Mouse (Mus musculus): Measurements from ENCODE around the gene Rpa3.
A peak's percentile ranks its signal among the peaks of the same experiment; 100 is the strongest.

The Rpa3 gene

DNA sequence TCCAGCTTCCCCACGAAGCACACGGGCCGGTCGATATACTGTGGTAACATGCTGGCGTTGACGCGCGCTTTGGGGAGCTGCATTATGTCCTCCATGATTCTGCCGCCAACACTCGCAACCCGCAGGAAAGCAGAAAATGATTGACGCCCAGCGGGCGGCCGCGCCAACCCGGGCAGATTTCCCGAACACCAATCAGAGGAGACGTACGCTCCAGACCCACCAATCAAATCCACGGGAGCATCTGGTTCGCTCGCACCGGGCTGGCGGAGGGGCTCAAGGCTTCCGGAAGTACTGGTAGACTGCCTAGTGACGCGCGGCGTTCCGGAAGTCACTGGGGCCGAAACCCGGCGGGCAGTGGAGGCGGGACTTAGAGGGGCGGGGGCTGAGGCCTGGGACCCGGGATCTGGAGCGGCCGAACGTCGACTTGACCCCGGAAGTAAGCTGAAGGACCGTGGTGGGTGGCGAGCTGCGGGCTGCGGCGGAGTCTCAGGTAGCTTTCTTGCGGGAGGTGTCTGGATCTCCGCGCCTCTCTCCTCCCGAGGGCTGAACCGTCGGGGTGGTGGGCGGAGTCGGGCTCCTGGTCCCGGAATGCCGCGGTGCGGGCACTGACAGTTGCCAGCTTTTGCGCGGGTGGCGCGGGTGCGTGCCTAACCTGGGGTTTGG, at the start of gene Rpa3, which contains the start of the genes Umad1 and Gm45062:
Rpa3 (minus strand) TSS at position 170 of the 663 bp plus-strand sequence.
Umad1 (plus strand) TSS at position 285 of the 663 bp plus-strand sequence.
Gm45062 (plus strand) TSS at position 447 of the 663 bp plus-strand sequence.
- DNase-seq (ENCODE audit: low spot score in 2 of 2), result peak; percentile 99

DNA sequence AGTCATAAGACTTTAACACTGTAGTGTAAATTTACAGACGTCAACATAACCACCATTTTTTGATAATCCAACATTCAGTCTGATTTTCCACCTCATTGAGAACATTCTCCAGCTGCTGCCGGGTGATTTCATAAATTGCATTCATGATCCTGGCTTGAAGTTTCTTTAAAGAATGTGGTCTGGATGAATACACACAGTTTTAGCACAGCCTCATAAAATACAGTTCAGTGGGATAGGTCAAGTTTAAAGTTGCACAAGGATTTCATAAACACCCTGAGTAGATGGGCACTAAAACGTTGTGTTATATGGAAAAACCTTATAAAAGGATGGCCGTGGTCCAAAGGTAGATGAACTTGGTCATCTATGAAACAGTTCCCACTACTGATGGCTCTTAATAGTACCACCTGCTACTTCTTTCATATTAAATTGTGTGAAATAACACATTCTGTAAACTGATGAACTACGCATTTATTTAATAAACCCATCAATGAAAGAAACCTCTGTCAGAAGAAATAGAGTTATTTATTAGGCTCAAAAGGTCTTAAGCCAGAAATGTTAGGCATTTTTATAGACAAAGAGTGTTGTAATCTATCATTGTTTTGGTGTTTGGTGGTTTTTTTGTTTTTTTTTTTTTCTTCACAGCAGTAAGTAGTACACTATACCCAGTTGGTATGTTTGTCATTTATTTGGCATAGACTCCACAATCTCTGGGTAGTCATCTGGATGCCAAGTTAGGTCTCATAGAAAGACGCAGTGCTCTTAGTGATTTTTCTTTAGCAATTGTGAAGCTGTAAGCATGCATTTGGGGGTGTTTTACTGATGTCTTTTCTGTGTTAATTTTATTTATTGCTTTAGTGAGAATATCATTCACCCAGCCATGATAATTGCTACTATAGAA, 49.2 kb upstream of the Rpa3 start:
- DNase-seq (ENCODE audit: low spot score in 2 of 2), result no peak

DNA sequence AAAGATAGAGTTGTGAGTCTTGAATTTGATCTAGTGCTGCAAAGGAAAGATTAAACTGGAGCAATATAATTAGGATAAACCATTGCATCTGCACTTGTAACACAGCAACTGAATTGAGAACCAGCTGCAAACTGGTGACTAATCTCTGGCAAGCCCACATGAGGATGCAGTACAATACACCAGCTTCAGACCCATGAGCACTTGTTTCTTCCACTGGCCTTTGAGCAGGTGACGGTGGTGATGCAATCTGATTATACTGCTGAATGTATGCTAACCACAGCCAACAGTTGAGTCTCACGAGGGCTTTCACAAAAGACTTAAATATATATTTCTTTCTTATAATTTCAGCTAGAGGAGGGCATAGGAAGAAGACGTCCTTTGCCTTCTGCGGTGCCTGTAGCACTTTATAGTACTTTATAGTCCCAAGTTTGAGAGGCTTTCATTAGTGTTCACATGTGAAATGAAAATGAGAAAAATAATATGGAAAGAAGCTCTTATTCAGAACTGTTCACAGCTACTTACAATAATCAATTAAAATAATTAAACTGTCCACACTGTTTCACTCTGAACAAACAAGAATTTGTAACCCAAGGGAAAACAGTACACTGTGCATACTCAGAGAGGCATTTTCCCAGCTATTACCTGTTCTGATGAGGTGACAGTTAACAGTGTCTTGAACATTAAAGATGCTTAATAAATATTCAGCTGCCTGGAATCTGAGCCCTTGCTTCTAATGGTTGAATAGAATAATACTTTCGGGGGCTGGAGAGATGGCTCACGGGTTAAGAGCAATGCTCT, 40.3 kb upstream of the Rpa3 start:
- no peak for DNase-seq (ENCODE audit: low spot score in 2 of 2)

DNA sequence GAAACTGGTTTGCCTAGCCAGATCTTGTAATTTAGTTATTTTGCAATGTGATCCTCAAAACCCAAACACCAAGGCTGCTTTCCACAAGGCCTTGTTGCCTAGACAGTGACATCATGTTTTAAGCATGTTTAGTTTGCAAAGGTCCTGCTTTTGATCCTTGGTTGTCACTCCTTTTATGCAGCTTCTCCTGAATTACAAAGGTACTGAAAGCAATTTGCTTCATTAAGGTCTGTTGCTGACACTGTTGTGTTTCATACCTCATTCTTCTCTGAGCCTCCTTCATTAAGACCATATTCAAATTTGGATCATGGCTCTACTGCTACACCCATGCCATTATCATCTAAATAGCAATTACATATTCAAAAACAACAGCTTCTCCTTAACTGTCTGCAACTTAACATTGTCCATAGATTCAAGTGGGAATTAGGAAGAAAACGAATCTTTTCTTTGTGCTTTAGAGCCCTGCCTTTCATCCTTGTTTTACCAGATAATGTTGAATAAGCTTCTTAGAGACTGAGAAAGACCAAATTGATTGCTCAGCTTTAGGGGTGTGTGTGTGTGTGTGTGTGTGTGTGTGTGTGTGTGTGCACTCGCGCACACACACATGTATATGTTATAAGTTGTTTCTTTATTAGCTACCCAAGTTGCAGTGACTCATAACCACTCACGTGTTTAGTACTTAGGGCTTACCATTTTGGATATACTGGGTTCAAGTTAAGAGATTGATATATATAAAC, 35.2 kb upstream of the Rpa3 start:
- no peak for DNase-seq (ENCODE audit: low spot score in 2 of 2)

DNA sequence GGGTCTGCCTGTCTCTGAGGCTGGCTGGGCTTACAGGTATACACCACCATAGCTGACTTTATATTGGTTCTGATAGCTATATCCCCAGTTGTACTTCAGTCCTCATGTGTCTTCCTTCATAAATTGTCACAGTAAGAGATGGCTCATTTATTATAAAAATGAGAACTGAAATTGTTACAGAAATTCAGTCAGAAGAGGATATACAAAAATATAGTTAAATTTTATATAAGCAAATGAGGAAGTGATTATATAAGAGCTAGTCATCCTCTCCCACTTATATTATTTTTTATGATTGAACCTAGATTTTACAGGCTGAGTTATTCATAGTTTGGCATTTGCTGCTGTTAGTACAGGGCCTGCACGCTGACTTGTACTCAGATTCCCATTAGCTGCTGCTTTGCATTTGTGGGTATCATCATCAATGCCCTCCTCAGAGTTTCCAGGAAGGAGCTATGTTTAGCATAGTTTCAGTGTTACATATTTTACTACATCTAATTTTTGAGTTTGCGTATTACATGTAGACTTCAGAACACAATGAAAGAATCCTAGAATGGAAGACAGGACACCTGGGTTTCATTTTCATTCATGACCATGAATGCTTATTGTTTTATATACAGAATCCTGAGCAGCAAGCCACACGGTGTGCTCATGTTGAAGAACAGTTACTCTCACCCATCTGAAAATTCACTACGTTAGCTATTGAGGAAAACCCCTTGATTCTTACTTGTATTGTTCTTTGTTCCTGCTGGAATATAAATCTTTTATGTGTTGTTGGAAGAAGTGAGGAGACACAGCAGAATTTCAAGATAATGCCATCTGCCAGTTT, 30.0 kb upstream of the Rpa3 start:
- DNase-seq (ENCODE audit: low spot score in 2 of 2), result no peak

DNA sequence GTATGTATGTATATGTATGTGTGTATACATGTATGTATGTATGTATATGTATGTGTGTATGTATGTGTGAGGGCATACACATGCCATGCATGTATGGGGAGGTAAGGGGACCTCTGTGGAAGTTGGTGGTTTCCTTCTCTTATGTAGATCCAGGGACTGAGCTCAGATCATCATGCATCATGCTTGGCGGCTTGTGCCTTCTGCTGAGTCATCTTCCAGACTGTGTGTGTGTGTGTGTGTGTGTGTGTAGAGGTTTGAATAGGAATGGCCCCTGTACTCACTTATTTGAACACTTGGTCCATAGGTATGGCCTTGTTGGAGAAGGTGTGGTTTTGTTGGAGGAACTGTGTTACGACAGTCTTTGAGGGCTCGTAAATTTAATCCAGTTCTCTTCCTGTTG, 27.2 kb upstream of the Rpa3 start:
- DNase-seq (ENCODE audit: low spot score in 2 of 2), result no peak

DNA sequence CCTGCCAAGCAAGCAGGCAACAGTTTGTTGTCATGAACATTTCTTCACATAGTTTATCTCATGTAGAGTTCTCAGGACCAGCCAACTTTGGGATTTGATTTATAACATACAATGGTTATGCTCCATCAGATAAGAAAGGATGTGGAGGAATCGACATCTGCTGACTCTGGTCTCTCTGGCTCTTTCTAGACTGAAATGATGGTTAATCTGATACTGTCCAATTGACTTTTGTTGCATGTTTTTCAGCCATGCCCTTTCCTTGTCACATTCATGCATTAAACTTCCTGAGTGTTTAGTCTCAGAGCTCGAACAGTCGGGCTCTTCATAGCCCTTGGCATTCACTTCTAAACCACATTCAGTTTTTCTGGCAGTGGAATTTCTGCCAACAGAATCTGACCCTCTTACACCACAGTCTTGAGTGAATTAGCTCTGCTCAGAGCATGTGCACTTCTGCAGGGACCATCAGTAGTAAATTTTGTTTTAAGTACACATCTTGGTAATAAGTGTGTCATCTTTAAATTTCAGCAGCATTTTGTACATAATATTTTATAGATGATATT, 26.5 kb upstream of the Rpa3 start:
- DNase-seq (ENCODE audit: low spot score in 2 of 2), result peak in 1 of 2 experiments; percentile 33

DNA sequence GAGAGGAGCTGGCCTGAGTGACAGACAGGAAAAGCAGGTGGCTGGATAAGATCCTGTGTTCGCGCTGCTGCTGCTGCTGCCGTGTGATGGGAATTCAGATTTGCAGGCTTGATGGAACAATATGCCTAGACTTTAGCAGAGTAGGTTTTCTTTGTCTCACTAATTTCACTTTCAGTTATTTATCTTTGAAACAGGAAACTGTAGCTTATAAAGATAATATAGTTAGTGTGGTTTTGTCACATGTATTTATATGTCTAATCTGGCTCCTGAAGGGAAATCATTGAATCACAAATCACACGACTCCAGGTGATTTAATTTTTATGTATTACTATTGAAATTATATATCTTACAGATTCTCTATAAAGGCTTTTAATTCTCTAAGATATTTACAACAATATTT, 24.3 kb upstream of the Rpa3 start:
- DNase-seq (ENCODE audit: low spot score in 2 of 2), result no peak

DNA sequence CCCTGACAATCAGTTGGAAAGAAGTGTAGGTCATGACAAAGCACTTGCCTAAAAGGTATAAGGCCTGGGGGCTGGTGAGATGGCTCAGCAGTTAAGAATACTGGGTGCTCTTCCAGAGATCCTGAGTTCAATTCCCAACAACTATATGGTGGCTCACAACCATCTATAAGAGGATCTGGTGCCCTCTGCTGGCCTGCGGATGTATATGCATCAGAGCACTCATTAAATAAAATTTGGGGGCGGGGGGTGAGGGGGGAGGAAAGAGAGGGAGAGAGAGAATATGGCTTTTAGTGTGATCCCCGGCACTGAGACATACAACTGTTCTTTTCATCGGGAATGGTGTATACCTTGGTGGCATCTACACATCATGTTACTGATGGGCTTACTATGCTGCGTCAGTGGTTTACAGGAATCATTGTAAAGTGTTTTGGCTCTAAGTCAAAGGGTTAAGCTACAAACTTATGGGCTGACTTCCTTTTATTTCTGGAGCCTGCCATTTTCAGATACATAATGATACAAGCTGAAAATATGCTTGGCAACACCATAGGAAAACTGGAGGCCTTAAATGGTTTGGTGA, 19.5 kb upstream of the Rpa3 start:
- no peak for DNase-seq (ENCODE audit: low spot score in 2 of 2)

DNA sequence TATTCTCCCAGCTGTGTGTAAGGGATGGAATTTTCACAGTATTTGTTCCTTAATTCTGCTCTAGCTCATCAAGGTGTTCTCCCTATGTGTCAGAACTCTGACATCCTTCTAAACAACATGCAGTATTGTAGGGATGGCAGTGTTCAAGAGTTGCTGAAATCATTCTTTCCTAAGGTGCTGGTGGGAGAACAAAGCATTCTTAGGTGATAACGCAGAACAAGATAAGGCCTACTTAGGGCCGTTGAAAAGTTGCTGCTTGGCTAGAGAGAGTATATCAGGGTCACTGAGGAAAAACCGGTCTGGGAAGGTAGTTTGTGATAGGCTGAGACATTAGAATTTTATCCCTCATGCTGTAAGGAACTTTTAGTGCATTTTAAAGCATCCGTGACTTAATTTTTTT, 17.5 kb upstream of the Rpa3 start:
- DNase-seq (ENCODE audit: low spot score in 2 of 2), result no peak

DNA sequence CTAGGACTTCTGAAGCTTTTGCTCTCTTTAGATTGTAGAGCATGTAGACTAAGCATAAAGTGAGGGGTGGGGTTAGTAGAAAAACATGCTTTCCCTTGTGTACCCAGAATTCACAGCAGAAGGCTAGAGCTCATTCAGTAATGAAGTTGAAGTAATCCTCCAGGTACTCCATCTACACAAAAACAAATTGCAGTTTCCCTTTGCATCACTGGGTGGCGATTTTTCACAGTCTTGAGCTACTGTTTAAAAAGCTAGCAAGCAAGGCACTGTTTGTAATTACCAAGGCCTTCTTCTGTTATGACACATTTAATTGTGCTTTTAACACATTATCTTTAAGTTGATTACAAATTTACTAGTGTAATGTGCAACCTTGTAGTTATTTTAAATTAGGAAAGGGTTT, 16.1 kb upstream of the Rpa3 start:
- peak; percentile 77 to 85 for DNase-seq (ENCODE audit: low spot score in 2 of 2)

DNA sequence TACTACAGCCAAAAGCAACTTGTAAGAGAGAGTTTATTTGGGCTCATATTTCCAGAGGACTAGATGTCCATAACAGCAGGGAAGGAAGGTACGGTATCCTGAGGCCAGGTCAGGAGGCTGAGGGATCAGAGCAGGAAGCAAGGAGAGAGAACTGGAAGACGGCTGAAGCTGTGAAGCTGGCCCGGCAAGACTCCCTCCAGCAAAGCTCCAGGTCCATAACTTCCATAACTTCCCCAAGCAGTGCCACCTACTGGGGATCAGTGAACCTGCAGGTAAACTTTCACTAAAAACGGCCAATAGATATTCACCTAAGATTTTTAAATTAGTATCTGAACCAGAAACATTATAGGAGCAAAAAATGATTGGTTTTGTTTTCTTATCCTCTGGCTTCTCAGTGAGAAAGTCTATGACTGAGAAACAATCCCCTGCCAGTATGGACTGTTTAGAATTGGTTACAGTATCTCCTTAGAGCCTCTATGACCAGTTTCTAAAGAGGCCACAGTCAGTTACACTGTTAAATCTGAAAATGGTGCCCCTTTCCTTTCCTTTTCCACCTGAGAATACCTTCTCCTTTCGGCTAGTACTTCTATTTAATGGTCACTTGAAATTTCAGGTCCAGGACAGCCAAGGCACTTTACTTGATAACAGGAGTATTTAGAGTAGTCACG, 15.5 kb upstream of the Rpa3 start:
- DNase-seq (ENCODE audit: low spot score in 2 of 2), result peak in 1 of 2 experiments; percentile 52

DNA sequence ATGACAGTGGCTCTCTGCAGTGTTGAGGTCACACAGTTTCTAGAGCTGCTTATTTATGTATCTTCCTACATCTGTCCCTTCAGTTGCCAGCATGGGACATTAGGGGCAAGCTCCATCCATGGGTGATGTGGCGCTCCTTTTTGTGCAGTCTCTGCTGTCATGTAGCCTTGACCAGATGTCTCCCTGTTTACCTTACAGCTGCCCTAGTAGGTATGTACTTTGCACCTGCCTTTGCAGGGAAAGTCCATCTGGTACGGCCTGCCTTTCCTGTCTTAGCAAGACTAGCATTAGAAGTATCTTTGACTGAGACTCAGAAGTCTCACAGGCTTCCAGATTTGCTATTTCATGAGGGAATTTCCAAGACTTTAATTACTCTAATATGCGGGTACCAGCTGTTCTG, 12.1 kb upstream of the Rpa3 start:
- DNase-seq (ENCODE audit: low spot score in 2 of 2), result no peak

DNA sequence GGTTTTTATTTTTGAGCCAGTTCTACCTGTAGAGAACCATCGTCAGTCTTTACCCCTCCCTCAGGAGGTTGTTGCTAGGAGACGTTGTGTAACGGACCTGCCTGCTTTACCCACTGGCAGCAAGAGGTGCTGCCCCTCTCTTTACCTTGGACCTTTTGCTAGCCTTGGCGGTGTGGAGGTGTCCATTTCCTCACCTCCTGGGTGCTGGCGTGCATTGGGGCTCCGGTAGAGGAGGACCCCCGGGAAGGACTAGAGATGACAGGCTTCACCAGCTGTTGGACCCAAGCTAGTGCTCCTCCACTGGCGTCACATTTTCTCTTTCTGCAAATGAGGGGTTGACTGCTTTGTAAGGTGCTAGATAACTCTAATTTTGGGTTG, 683 bp upstream of the Rpa3 start:
- peak; percentile 44 to 57 for DNase-seq (ENCODE audit: low spot score in 2 of 2)

DNA sequence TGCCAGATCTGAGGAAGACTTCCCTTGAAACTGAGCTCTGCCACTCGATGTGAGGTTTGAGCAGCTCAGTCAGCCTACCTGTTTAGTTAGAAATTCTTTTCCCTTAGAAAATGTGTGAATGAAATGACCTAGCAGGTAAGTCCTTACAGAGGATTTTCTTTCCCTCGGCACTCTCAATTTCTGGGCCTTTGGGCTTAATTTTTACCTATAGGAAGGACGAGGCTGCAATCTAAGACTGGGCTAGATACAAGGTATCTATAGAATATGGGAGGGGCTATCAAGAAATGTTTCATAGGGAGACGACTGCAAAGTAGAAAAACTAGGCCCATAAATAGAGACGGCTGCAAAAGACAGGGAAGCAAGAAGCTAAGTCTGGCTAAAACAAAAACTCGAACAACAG, 657 bp downstream of the Rpa3 start:
- no peak for DNase-seq (ENCODE audit: low spot score in 2 of 2)

DNA sequence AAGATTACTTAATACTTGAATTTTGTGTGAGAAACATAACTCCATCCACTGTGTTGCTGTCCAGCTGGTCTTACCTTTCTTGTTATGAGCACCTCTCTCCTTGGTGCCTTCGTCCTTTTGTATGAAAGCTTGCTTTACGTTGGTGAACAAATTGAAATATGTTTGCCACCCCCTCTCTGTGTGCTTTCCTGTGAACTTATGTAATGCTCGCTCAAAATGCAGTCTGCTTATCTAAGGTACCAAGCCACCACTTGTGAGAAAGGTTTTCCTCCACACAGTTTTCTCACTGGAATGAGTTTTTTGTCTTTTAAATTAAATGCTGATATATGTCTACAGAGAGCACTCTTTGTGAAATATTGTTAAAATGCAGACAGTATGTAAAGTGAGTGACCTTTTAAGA, 30.4 kb downstream of the Rpa3 start:
- no peak for DNase-seq (ENCODE audit: low spot score in 2 of 2)

DNA sequence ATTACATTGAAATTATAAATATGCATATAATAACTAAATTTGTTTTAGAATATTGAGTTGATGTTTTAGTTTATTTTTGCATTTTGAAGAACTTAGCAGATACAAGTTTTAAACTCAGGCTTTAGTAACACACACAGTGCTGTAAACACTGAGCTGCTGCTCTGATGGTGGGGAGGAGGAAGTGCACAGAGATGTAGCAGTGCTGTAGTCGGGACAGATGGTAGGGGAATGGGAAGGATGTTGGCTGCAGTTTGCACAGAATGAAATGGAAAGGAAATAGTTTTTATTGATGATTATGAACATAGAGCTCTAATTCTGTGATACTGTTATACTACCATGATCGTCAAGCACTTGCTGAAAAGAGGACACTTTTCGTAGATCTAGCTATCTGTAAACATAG, 31.9 kb downstream of the Rpa3 start:
- no peak for DNase-seq (ENCODE audit: low spot score in 2 of 2)

DNA sequence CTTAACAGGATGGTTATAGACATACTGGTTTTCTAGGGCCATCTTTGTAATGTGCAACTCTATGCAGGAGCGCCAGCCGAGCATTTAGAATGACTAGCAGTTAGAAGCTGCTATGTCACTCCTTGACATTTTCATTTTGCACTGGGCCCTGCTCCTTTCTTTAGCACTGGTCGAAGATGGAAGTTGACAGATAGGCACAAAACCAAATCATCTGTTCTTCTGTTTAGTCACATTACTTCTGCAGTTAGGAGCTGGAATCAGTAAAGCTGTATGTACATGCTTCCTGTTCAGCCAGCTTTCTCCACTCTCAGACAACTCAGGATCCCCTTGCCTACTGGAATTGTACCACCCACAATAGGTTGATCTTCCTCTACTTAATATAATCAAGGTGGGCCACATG, 48.3 kb downstream of the Rpa3 start:
- no peak for DNase-seq (ENCODE audit: low spot score in 2 of 2)

DNA sequence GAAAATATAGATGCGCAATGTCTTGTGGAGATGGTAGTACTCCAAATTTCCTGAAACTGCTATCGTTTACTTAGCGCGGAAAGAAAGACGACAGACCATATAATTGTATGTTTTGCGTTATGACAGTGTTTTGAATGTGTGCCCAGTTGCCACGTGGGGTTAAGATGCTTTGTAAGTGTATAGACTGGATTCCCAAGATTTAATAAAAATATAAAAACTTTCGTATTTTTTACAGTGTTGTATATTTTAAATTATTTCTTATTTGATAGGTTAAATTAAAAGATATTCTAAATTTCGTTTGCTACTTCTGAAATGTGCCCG, 49.1 kb downstream of the Rpa3 start:
- peak; percentile 35 to 45 for DNase-seq (ENCODE audit: low spot score in 2 of 2)

Measured in right cerebral cortex, postnatal 10 days (tissue).